Mouse (Mus musculus): ENCODE results near the gene Bpifa6. TPM values are rescaled to one million over a fixed set of nuclear protein-coding genes. Genes with fewer than 3 reads are reported as not detected.

The Bpifa6 gene
- polyA plus RNA-seq, 1 experiment from 2014 or later, result not detected

Other genes starting within 250 kb of the Bpifa6 start
- gene Mapre1, start 233.7 kb upstream of the Bpifa6 start, polyA plus RNA-seq (2014; fragmentation: Nextera tagmentation; extraction: Ambion mirVana), result 271 and 300 TPM in 2 replicates
- gene Efcab8, start 195.0 kb upstream of the Bpifa6 start, polyA plus RNA-seq (2014; fragmentation: Nextera tagmentation; extraction: Ambion mirVana), result 0.06 TPM in 1 of 2 replicates, not detected in the other
- gene Sun5, start 103.9 kb upstream of the Bpifa6 start, polyA plus RNA-seq (2014; fragmentation: Nextera tagmentation; extraction: Ambion mirVana), result not detected in 2 replicates
- not detected in 2 replicates for gene Bpifb2, start 99.9 kb upstream of the Bpifa6 start, polyA plus RNA-seq (2014; fragmentation: Nextera tagmentation; extraction: Ambion mirVana)
- not detected in 2 replicates for gene Bpifb6, start 74.6 kb upstream of the Bpifa6 start, polyA plus RNA-seq (2014; fragmentation: Nextera tagmentation; extraction: Ambion mirVana)
- not detected in 2 replicates for gene Bpifb3, start 56.7 kb upstream of the Bpifa6 start, polyA plus RNA-seq (2014; fragmentation: Nextera tagmentation; extraction: Ambion mirVana)
- not detected in 2 replicates for gene Bpifb4, start 36.7 kb upstream of the Bpifa6 start, polyA plus RNA-seq (2014; fragmentation: Nextera tagmentation; extraction: Ambion mirVana)
- gene Bpifa2, start 33.3 kb downstream of the Bpifa6 start, polyA plus RNA-seq (2014; fragmentation: Nextera tagmentation; extraction: Ambion mirVana), result not detected in 2 replicates
- gene Bpifa3, start 155.4 kb downstream of the Bpifa6 start, polyA plus RNA-seq (2014; fragmentation: Nextera tagmentation; extraction: Ambion mirVana), result not detected in 2 replicates
- gene Bpifa1, start 167.9 kb downstream of the Bpifa6 start, polyA plus RNA-seq (2014; fragmentation: Nextera tagmentation; extraction: Ambion mirVana), result not detected in 2 replicates
- gene Bpifa5, start 187.7 kb downstream of the Bpifa6 start, polyA plus RNA-seq (2014; fragmentation: Nextera tagmentation; extraction: Ambion mirVana), result not detected in 2 replicates
- gene Bpifb1, start 215.9 kb downstream of the Bpifa6 start, polyA plus RNA-seq (2014; fragmentation: Nextera tagmentation; extraction: Ambion mirVana), result 0.13 and 0.27 TPM in 2 replicates
- 0.35 and 0.40 TPM in 2 replicates for gene Bpifb5, start 248.8 kb downstream of the Bpifa6 start, polyA plus RNA-seq (2014; fragmentation: Nextera tagmentation; extraction: Ambion mirVana)